Mouse (Mus musculus) right cerebral cortex, adult 2 months (tissue): ENCODE results near the gene Tenm3.

Experiments
- DNase-seq, 2 experiments: peaks; one replicate each; pipeline ENCODE4 v3.0.0; 2021 to 2022; ENCODE audit warnings: low spot score in 2 of 2

Gene Tenm3

GRCm38 (mm10) chr8:48456328-48457124, 387.2 kb downstream of the Tenm3 start:
- DNase-seq: no peak

DNA sequence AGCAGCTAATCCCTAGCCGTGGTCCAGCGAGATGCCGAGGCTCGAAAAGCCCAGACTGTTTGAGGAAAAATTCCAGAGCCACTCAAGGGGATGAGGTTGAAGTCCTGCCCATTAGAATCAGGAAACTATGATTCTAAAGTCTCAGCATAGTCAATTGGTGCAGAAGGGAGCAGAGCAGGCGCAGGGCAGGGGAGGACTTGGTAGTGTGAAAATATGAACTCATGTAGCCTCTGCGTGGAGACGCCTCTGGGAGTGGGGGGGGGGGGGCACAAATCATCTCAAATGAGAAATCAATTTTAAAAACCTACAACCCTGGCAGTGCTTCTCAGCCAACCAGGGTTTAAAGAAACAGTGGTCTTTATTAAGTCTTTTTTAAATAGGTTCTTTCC, 392.5 kb downstream of the Tenm3 start:
- DNase-seq: no peak

DNA sequence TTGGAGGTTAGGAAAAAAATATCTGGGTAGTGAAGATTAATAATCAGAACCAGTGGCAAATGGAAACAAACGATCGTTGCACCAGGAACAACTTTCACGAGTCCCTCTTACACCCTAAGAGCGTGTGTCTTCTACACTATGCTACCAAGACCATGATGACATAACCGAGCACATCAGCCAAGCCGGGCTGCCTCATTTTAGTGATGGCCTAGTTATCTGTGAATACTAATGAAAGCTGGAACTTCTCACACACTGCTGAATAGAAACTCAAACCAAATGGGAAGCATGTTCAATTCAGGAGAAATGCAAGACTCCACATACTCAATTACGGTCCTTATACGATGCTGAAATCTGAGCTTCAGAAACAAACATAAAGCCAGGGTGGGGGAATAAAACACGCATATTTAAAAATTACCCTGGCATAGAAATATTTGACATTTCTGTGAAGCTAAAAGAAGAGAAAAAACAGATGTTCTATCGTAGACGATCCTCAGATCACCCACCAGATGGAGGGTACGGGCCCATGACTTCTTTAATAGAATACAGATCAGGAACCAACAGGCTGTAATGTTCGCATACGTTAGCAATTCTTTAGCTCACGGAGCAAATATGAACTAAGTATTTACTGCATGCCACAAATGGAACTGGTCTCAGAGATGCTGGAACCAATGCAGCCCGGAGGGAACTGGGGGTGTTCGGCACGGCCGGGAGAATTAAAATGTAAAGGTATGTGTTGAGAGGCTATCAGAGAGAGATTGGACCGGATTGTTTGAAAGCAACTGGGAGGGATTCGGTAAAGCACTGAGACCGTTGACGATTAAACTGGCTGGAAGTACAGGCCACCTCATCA, 393.1 kb downstream of the Tenm3 start:
- no peak for DNase-seq

DNA sequence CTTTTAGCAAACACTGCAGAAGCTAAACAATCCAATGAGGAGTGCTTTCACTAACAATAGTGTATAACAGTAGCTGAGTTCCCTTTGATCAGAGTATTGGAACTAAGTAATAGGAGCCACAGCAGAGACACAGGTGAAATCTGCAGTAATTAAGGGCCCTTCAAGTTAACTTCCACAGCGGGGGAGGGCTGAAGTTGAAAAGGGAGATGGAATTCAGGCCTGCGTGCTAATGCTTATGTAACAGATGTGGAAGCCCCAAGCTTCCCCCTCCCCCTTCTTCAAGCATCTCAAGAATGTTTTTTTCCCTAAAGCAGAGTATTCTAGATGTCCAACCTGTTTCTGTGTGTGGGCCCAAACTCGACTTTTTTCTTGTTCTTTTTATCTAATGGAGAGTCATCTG, 394.1 kb downstream of the Tenm3 start:
- DNase-seq: no peak

DNA sequence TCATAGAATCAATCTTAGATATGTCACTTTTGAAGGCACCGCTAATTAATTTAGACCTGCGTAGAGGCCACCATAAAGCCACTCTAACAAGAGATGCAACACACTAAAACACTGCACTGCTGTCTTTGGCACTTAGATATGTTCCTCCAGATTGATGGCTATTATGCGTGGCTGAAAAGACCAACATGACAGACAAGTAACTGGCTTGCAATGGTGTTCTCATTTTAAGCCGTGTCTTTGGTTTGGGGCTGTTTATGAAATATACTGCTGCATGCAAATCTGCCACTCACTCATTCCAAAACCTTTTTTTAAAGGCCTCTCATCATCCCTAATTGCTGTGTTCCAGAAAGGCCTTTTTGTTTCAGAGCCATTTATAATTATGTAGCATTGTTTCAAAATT, 398.1 kb downstream of the Tenm3 start:
- DNase-seq: no peak

GRCm38 (mm10) chr8:48439491-48439890, 404.3 kb downstream of the Tenm3 start:
- no peak for DNase-seq

DNA sequence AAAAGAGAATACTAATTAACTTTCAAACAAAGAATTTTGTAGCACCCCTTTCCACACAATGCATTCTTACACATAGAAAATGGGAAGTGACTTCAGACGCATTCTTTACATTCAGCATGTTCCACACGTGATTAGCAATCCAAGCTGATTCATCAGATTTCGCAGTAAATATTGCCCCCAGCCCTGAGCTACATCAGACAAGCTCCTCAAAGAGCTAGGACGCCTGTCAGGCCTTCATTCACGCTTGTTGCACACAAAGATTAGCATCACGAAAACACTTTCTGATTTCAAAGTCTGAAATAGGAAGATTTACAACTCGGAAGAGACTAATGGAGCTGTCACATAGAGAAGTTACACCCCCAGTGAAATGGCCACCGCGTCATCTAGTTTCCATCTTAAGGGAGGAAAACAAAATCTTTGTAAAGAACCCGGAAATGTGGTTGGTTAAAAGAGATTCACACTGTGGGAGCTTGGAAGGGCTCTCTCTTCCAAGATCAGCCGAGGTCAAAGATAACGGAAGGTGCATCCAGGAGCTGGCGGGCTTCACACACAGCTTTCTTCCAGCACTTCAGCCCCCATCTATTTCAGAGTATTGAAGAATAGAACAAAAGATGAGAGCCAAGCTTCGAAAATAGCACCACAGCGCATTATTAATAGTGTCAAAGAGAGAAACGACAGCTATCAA, 406.1 kb downstream of the Tenm3 start:
- no peak for DNase-seq

- no peak for DNase-seq
Measured at GRCm38 (mm10) chr8:48425101-48425500, 418.6 kb downstream of the Tenm3 start.

- no peak for DNase-seq
Measured at GRCm38 (mm10) chr8:48417714-48418113, 426.0 kb downstream of the Tenm3 start.

- no peak for DNase-seq
Measured at GRCm38 (mm10) chr8:48410916-48411315, 432.8 kb downstream of the Tenm3 start.

- DNase-seq: no peak
Measured at GRCm38 (mm10) chr8:48400572-48400972, 443.2 kb downstream of the Tenm3 start.

- DNase-seq: no peak
Measured at GRCm38 (mm10) chr8:48385833-48386232, 457.9 kb downstream of the Tenm3 start.

GRCm38 (mm10) chr8:48380035-48380434, 463.7 kb downstream of the Tenm3 start:
- no peak for DNase-seq

GRCm38 (mm10) chr8:48376774-48377173, 467.0 kb downstream of the Tenm3 start:
- peak in 1 of 2 experiments; percentile 40 for DNase-seq

DNA sequence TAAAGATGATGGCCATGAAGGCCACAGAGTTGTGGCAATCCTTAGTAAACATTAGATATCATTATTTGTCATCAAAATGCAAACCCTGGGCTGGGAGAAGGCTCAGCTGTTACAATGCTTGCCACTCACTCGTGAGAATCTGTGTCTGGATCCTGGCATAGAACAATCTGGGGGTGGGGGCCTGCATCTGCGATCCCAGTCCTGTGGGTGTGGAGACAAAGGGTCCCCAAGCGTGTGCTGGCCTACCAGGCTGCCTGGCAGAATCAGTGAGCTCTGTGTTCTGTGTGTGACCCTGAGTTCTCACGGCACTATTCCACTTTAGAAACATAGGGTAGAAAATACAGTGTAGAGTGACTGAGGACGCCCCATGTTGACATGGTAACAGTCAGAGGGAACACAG, 468.6 kb downstream of the Tenm3 start:
- no peak for DNase-seq

DNA sequence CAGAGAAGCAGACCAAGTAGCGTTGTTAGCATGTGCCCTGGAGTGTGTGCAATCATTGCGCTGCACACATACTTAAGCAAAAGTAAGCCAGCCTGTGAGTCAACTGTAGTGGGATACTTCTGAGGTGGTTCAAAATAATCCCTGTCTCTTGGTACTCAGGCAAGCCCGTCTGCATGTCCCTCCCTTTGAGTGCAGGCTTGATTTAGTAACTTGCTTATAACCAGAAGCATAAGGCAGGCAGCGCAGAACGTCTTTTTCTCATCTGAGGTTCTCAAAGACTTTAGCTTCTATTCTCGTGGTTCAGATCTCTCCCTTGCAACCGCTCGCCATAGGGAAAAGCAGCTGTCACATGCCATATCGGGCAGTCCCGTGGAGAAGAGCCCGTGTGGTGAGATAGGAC, 470.3 kb downstream of the Tenm3 start:
- DNase-seq: peak in 1 of 2 experiments; percentile 13

DNA sequence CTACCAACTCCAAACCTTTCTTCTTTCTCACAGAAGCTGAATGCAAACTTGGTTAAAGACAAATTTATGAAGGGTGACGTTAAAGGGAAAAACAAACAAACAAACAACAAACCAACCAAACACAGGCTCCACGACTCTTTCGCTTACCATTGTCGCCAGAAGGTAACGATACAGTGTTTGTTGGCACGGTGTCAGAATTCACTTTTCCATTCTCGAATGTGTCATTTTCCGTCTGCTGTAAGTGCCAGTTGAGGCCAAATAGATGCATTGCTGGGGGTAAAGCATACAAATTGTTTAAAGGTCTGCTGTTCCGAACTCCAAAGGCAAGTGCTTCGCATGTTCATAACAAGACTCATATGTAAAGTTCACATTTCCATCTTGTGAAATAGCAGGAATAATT, 476.6 kb downstream of the Tenm3 start:
- DNase-seq: no peak

DNA sequence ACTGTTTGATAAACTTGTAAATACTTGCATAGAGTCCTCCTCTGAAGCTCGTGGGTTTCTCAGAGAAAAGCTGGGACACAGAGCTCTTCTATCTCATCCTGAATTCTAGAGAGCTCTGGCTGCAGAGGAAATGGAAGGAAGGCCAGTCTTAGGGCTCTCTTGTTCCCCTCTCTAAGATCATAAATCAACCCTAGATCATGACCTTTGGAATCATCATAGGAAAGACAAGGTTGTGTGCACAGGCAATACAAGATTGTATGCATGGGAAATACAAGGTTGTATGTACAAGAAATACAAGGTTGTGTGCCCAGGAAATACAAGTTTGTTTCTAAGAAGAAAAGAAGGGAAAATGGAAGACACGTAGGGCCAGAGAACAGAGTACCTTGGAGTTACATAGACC, 486.9 kb downstream of the Tenm3 start:
- no peak for DNase-seq

GRCm38 (mm10) chr8:48353458-48353857, 490.3 kb downstream of the Tenm3 start:
- no peak for DNase-seq

- no peak for DNase-seq
Measured at GRCm38 (mm10) chr8:48348901-48349300, 494.9 kb downstream of the Tenm3 start.

DNA sequence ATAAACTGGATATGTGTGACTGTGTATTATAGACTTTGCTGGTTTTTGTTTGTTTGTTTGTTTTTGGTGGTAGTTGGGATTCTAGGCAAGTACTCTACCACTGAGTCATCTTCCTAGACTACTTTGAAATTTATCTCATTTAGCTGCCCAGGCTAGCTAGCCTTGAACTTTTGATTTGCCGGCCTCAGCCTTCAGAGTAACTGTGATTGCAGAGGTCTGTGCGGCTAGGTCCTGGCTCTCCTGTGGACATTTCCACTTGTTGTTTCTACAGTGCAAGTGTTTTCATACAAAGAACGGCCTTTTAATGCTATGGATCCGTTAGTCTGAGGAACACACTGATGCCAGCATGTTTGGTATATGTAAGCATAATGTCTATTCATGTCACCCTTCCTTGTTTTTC, 495.4 kb downstream of the Tenm3 start:
- DNase-seq: no peak

DNA sequence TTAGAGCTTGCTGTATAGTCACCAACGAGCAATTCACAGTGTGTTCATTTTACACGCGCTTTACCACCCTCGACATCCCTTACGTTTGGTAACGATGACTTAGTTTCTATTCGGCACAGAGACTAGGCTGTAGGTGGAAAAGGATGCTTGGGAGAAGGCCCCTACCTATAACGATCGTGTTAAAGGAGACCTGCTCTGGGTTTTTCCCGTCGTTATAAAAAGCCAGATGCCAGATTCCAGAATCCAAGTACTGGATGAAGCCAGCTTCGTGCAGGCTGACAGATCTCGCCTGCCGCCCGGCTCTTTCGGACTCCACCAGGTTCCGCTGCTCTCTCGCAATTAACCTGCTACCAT, 500.7 kb downstream of the Tenm3 start:
- DNase-seq: no peak
